Mouse (Mus musculus): ENCODE measurements around the gene Grpel1.

The Grpel1 gene

GRCm38 (mm10) chr5:36464709-36465661, at the start of gene Grpel1:
TSS of gene Grpel1 (plus strand) at chr5:36464998.
- DNase-seq (ENCODE audit: low spot score in 2 of 2), result peak; percentile 91 to 99

GRCm38 (mm10) chr5:36419861-36420260, 44.9 kb upstream of the Grpel1 start:
- DNase-seq (ENCODE audit: low spot score in 2 of 2), result no peak

- no peak for DNase-seq (ENCODE audit: low spot score in 2 of 2)
These were observed 42.1 kb upstream of the Grpel1 start for GRCm38 (mm10) chr5:36422689-36423088.

- no peak for DNase-seq (ENCODE audit: low spot score in 2 of 2)
These were observed 40.1 kb upstream of the Grpel1 start for GRCm38 (mm10) chr5:36424676-36425075.

GRCm38 (mm10) chr5:36426404-36426803, 38.4 kb upstream of the Grpel1 start:
- no peak for DNase-seq (ENCODE audit: low spot score in 2 of 2)

GRCm38 (mm10) chr5:36427831-36428230, 37.0 kb upstream of the Grpel1 start:
- DNase-seq (ENCODE audit: low spot score in 2 of 2), result peak in 1 of 2 experiments; percentile 11

GRCm38 (mm10) chr5:36429551-36429950, 35.2 kb upstream of the Grpel1 start:
- no peak for DNase-seq (ENCODE audit: low spot score in 2 of 2)

- no peak for DNase-seq (ENCODE audit: low spot score in 2 of 2)
These were observed 33.1 kb upstream of the Grpel1 start for GRCm38 (mm10) chr5:36431711-36432110.

GRCm38 (mm10) chr5:36434398-36434967, 30.3 kb upstream of the Grpel1 start:
- no peak for DNase-seq (ENCODE audit: low spot score in 2 of 2)

GRCm38 (mm10) chr5:36436858-36437257, 27.9 kb upstream of the Grpel1 start:
- no peak for DNase-seq (ENCODE audit: low spot score in 2 of 2)

GRCm38 (mm10) chr5:36440741-36441140, 24.1 kb upstream of the Grpel1 start:
- DNase-seq (ENCODE audit: low spot score in 2 of 2), result no peak

GRCm38 (mm10) chr5:36444611-36445010, 20.2 kb upstream of the Grpel1 start:
- DNase-seq (ENCODE audit: low spot score in 2 of 2), result no peak

GRCm38 (mm10) chr5:36445028-36445427, 19.8 kb upstream of the Grpel1 start:
- peak; percentile 8 to 42 for DNase-seq (ENCODE audit: low spot score in 2 of 2)

- no peak for DNase-seq (ENCODE audit: low spot score in 2 of 2)
These were observed 18.5 kb upstream of the Grpel1 start for GRCm38 (mm10) chr5:36446166-36446890.

- no peak for DNase-seq (ENCODE audit: low spot score in 2 of 2)
These were observed 16.9 kb upstream of the Grpel1 start for GRCm38 (mm10) chr5:36447872-36448271.

- DNase-seq (ENCODE audit: low spot score in 2 of 2), result no peak
These were observed 15.0 kb upstream of the Grpel1 start for GRCm38 (mm10) chr5:36449710-36450358.

GRCm38 (mm10) chr5:36451119-36451518, 13.7 kb upstream of the Grpel1 start:
- DNase-seq (ENCODE audit: low spot score in 2 of 2), result no peak

- no peak for DNase-seq (ENCODE audit: low spot score in 2 of 2)
These were observed 12.9 kb upstream of the Grpel1 start for GRCm38 (mm10) chr5:36451872-36452389.

- DNase-seq (ENCODE audit: low spot score in 2 of 2), result no peak
These were observed 12.0 kb upstream of the Grpel1 start for GRCm38 (mm10) chr5:36452821-36453220.

- DNase-seq (ENCODE audit: low spot score in 2 of 2), result no peak
These were observed 7.1 kb upstream of the Grpel1 start for GRCm38 (mm10) chr5:36457706-36458105.

GRCm38 (mm10) chr5:36458926-36459325, 5.9 kb upstream of the Grpel1 start:
- DNase-seq (ENCODE audit: low spot score in 2 of 2), result no peak

GRCm38 (mm10) chr5:36460712-36461111, 4.1 kb upstream of the Grpel1 start:
- no peak for DNase-seq (ENCODE audit: low spot score in 2 of 2)

All from urinary bladder, adult 18-20 months (tissue).